Mouse (Mus musculus) liver, embryonic 13.5 days (tissue): ENCODE results near the gene Arel1. TPM values are rescaled to one million over a fixed set of nuclear protein-coding genes. Genes with fewer than 3 reads are reported as not detected.
A peak's percentile ranks its signal among the peaks of the same experiment; 100 is the strongest.

Experiments
- ATAC-seq: fragments of 200-750 bp; cut with Nextera tagmentation; 2 replicates; pipeline ENCODE4 v1.8.0; 2017; ENCODE audit warnings: low read depth, mild to moderate bottlenecking, moderate number of reproducible peaks, moderate library complexity
- DNase-seq: peaks from one replicate; pipeline ENCODE4 v3.0.0; 2022
- H3K27ac ChIP-seq: fragments of 300-500 bp; sonication (generic); 2 replicates; pipeline ENCODE4 v1.5.1; 2015; ENCODE audit warnings: moderate library complexity, mild to moderate bottlenecking, inconsistent platforms
- H3K27me3 ChIP-seq: fragments of 300-500 bp; sonication (generic); 2 replicates; pipeline ENCODE4 v1.6.1; 2015; ENCODE audit warnings: mild to moderate bottlenecking, inconsistent platforms
- H3K36me3 ChIP-seq: fragments of 300-500 bp; sonication (generic); 2 replicates; pipeline ENCODE4 v1.6.1; 2015; ENCODE audit warnings: mild to moderate bottlenecking, inconsistent platforms
- H3K4me1 ChIP-seq: fragments of 300-500 bp; sonication (generic); replicated peaks from 2 replicates; pipeline ENCODE4 v1.6.1; 2015; ENCODE audit warnings: inconsistent platforms
- H3K4me2 ChIP-seq: fragments of 300-500 bp; sonication (generic); 2 replicates; pipeline ENCODE4 v1.6.1; 2015; ENCODE audit warnings: inconsistent platforms, mild to moderate bottlenecking, moderate library complexity
- H3K4me3 ChIP-seq: fragments of 300-500 bp; sonication (generic); replicated peaks from 2 replicates; pipeline ENCODE4 v1.5.1; 2015; ENCODE audit warnings: mild to moderate bottlenecking, inconsistent platforms
- H3K9ac ChIP-seq: fragments of 300-500 bp; sonication (generic); 2 replicates; pipeline ENCODE4 v1.6.1; 2015; ENCODE audit warnings: mild to moderate bottlenecking, inconsistent platforms
- H3K9me3 ChIP-seq: fragments of 300-500 bp; sonication (generic); replicated peaks from 2 replicates; pipeline ENCODE4 v1.6.1; 2016; ENCODE audit warnings: inconsistent platforms
- WGBS: fragments of 180-500 bp; shearing (Covaris S2); methylation state at CpG from one replicate; pipeline ENCODE4 v1.1.7; 2015; ENCODE audit not compliant: insufficient replicate concordance; 5-methylcytosine and 5-hydroxymethylcytosine counted together
- polyA plus RNA-seq: library from polyadenylated mRNA; unstranded; fragments of >200 nt; fragmentation: Nextera tagmentation; extraction: Ambion mirVana; gene quantifications from 2 replicates; pipeline ENCODE4 v1.2.1, GENCODE M21; 2015

The Arel1 gene
- polyA plus RNA-seq, 1 experiment from 2014 or later, result 13.3 TPM

- no peak for DNase-seq
- H3K36me3 ChIP-seq, result peaks cover 72% of the 10 kb centered on the region
- no peaks in the 10 kb centered on the region for H3K27me3 ChIP-seq
- ATAC-seq, result no peak
- no peak overlapping the region for H3K9ac ChIP-seq
- H3K4me2 ChIP-seq, result no peak overlapping the region
- peaks cover 34% of the 10 kb centered on the region for H3K4me1 ChIP-seq
- 59% methylated on average over 2 of the region's 2 CpGs for WGBS
- H3K27ac ChIP-seq, result peak overlapping the region; percentile 31
- H3K9me3 ChIP-seq, result no peaks in the 10 kb centered on the region
- H3K4me3 ChIP-seq, result no peak overlapping the region
These were observed 22.7 kb downstream of the Arel1 start for GRCm38 (mm10) chr12:84947894-84948583.

DNA sequence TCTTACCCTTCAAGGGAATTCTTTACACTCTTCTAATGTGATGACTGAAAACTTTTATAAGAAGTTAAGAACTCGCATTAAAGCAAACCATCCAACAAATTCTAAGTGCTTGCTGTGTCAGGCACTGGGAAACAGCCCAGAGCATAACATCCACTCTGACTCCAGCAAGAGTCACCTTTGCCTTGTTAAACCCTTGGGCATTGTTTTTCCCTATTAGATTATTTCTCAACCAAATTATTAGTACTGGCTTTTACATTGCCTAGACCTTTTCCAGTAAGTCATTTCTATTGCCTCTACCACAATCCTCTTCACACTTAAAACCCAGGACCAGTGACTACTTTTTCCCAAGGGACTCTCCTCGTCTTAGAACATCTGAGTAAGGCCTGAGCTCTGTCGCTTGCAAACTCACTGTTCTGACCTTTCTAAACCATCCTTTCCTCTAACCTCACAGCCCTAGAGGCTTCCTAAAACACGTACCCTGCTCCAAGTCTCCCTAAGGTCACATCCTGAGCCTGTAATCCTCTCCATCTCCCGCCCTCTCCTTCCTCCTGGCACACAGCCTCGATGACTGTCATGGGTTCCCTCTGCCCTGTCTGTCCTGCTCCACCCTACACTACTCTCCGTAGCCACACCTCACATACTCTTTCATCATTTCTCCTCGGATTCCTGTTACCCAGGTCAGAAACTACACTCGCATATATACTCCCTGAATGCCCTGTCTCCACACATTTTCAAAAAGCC is 25.7 kb downstream of the Arel1 start:
- WGBS, result 69% methylated on average over 9 of the region's 9 CpGs
- DNase-seq, result no peak
- H3K4me3 ChIP-seq, result no peak overlapping the region
- peaks cover 30% of the 10 kb centered on the region for H3K4me1 ChIP-seq
- H3K36me3 ChIP-seq, result peaks cover 80% of the 10 kb centered on the region
- no peak overlapping the region for H3K9ac ChIP-seq
- peak; percentile 19; the same call in 1 of the 2 replicates for ATAC-seq
- H3K27me3 ChIP-seq, result no peaks in the 10 kb centered on the region
- no peak overlapping the region for H3K27ac ChIP-seq
- no peaks in the 10 kb centered on the region for H3K9me3 ChIP-seq
- no peak overlapping the region for H3K4me2 ChIP-seq

- peak; percentile 73 for ATAC-seq
- peaks cover 80% of the 10 kb centered on the region for H3K36me3 ChIP-seq
- 20% methylated on average over 4 of the region's 4 CpGs for WGBS
These were observed 26.4 kb downstream of the Arel1 start for GRCm38 (mm10) chr12:84944150-84944812.

GRCm38 (mm10) chr12:84943006-84943952 is 27.4 kb downstream of the Arel1 start:
- Histone ChIP-seq H3K36me3 (peaks cover 81% of the 10 kb centered on the region), H3K9ac (no peak overlapping the region), H3K9me3 (no peaks in the 10 kb centered on the region), H3K4me3 (no peak overlapping the region), H3K4me2 (no peak overlapping the region), H3K27me3 (no peaks in the 10 kb centered on the region), H3K4me1 (peaks cover 30% of the 10 kb centered on the region), H3K27ac (no peak overlapping the region)
- no peak for ATAC-seq
- WGBS, result 75% methylated on average over 21 of the region's 21 CpGs
- DNase-seq, result no peak

More at GRCm38 (mm10) chr12:84944150-84944812, 26.4 kb downstream of the Arel1 start:
- Histone ChIP-seq H3K4me2 (no peak overlapping the region), H3K9ac (no peak overlapping the region), H3K27me3 (no peaks in the 10 kb centered on the region), H3K4me3 (no peak overlapping the region), H3K4me1 (peaks cover 30% of the 10 kb centered on the region), H3K9me3 (no peaks in the 10 kb centered on the region), H3K27ac (no peak overlapping the region)
- DNase-seq, result peak; percentile 13

DNA sequence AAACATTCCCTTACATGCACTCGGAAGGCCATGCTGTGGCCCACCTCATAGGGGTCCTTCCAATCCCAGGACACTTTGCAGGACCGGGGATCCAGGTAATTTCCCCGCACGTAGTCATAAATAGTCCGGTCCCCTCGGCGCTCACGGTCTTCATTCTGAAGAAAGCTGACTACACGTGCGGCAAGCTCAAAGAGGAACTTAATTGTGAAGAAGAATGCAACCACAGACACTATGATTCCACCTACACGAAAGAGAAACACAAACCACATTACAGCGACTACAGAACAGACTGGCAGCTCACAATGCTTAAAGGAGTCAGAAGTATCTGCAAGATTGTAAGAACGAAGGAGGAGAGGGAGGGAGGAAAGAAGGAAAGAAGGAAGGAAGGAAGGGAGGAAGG is 29.0 kb downstream of the Arel1 start:
- H3K4me2 ChIP-seq, result no peak overlapping the region
- H3K36me3 ChIP-seq, result peaks cover 72% of the 10 kb centered on the region
- ATAC-seq (no peak), DNase-seq (no peak)
- no peak overlapping the region for H3K4me3 ChIP-seq
- H3K4me1 ChIP-seq, result peaks cover 30% of the 10 kb centered on the region
- no peaks in the 10 kb centered on the region for H3K9me3 ChIP-seq
- H3K27ac ChIP-seq, result no peak overlapping the region
- 80% methylated on average over 13 of the region's 13 CpGs for WGBS
- H3K27me3 ChIP-seq, result no peaks in the 10 kb centered on the region
- H3K9ac ChIP-seq, result no peak overlapping the region

DNA sequence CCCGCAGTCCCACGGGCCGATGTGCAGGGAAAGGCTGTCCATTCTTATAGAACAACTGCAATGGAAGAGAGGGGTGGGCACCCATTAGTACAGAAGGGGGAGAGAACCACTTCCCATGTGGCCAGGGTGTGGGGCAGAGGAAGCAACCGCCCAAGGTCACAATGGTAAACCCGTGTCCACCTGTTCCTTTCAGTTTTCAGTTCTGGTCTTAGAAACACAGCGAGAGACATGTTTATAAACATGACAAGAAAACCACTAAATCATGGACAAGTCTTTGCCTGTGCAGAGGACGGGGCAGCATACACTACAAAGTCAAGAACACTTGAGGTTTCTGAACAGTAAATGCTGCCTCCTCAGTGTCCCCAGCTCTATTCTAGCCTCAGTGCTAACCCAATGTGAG is 30.4 kb downstream of the Arel1 start:
- Histone ChIP-seq H3K4me2 (no peak overlapping the region), H3K4me3 (no peak overlapping the region), H3K9me3 (no peaks in the 10 kb centered on the region), H3K36me3 (peaks cover 77% of the 10 kb centered on the region), H3K9ac (no peak overlapping the region), H3K4me1 (peaks cover 24% of the 10 kb centered on the region), H3K27ac (no peak overlapping the region), H3K27me3 (no peaks in the 10 kb centered on the region)
- 89% methylated on average over 7 of the region's 7 CpGs for WGBS
- ATAC-seq (no peak), DNase-seq (no peak)

DNA sequence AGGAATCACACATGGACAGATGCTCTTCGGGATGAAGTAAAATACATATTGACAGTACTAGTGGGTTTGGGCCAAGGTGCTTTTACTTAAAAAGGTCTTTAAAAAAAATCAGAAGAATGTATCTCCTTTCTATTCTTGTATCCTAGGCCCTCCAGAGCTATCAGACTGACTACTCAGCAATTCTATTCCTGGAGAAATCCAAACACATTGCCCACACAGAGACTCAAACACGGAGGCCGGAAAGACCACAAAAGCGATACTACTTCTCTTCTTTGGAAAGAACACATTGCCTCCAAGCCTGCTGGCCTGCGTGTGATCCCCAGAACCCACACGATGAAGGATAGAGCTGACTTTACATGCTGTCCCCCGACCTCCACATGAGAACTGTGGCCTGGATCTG is 31.6 kb downstream of the Arel1 start:
- 86% methylated on average over 7 of the region's 7 CpGs for WGBS
- ATAC-seq, result no peak

GRCm38 (mm10) chr12:84935343-84935742 is 35.4 kb downstream of the Arel1 start:
- 82% methylated on average over 5 of the region's 5 CpGs for WGBS
- ATAC-seq (no peak), DNase-seq (no peak)
- Histone ChIP-seq H3K36me3 (peaks cover 88% of the 10 kb centered on the region), H3K4me2 (no peak overlapping the region), H3K9ac (no peak overlapping the region), H3K4me1 (no peaks in the 10 kb centered on the region), H3K27ac (no peak overlapping the region), H3K4me3 (no peak overlapping the region), H3K9me3 (no peaks in the 10 kb centered on the region), H3K27me3 (no peaks in the 10 kb centered on the region)

More for the DNA sequence above, 31.6 kb downstream of the Arel1 start:
- Histone ChIP-seq H3K4me1 (peaks cover 12% of the 10 kb centered on the region), H3K4me3 (no peak overlapping the region), H3K27ac (no peak overlapping the region), H3K4me2 (no peak overlapping the region), H3K9me3 (no peaks in the 10 kb centered on the region), H3K36me3 (peaks cover 82% of the 10 kb centered on the region), H3K27me3 (no peaks in the 10 kb centered on the region), H3K9ac (no peak overlapping the region)
- no peak for DNase-seq

DNA sequence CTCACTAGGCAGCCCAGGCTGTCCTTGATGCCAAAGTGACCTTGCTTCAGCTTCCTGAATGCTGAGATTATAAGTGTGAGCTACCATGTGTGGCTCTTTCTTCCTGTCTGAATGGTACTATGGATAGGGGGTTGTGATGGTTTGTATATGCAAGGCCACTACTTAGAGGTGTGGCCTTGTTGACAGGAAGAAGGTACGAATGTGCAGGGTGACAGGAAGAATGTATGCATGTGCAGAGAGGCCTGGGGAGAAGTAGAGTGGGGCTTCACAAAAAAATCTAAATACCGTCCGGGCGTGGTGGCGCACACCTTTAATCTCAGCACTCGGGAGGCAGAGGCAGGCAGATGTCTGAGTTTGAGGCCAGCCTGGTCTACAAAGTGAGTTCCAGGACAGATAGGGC is 38.5 kb downstream of the Arel1 start:
- Histone ChIP-seq H3K9ac (no peak overlapping the region), H3K4me3 (no peak overlapping the region), H3K36me3 (peaks cover 92% of the 10 kb centered on the region), H3K4me2 (no peak overlapping the region), H3K9me3 (no peaks in the 10 kb centered on the region), H3K27ac (no peak overlapping the region), H3K4me1 (no peaks in the 10 kb centered on the region), H3K27me3 (no peaks in the 10 kb centered on the region)
- no peak for DNase-seq
- ATAC-seq, result no peak
- WGBS, result 82% methylated on average over 6 of the region's 6 CpGs

GRCm38 (mm10) chr12:84926542-84926941 is 44.2 kb downstream of the Arel1 start:
- no peak for DNase-seq
- Histone ChIP-seq H3K27me3 (no peaks in the 10 kb centered on the region), H3K9me3 (no peaks in the 10 kb centered on the region), H3K4me2 (no peak overlapping the region), H3K4me3 (no peak overlapping the region), H3K36me3 (peaks cover 97% of the 10 kb centered on the region), H3K4me1 (no peaks in the 10 kb centered on the region), H3K27ac (no peak overlapping the region), H3K9ac (no peak overlapping the region)
- ATAC-seq, result no peak
- 73% methylated on average over 6 of the region's 6 CpGs for WGBS

DNA sequence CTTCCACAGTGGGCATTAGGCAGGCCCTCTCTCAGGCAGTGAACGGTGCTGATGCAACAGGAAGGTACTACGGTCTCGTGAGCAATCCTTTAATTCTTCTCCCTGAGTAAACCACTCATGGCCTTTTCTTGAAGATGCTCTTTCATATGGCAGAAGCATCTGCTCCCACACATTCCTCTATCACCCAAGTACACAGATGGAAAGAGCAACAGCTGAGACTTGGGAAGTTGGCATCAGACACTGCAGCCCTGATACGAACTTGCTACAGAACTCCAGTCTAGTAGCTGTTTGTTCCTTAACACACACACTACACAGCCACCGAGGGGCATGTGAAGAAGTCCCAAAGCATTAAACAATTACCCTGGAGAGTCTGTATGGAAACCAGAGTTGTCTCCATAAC is 46.4 kb downstream of the Arel1 start:
- Histone ChIP-seq H3K4me1 (no peaks in the 10 kb centered on the region), H3K36me3 (peaks cover 96% of the 10 kb centered on the region), H3K27me3 (no peaks in the 10 kb centered on the region), H3K4me2 (no peak overlapping the region), H3K4me3 (no peak overlapping the region), H3K9me3 (no peaks in the 10 kb centered on the region), H3K9ac (no peak overlapping the region), H3K27ac (no peak overlapping the region)
- ATAC-seq, result no peak
- DNase-seq, result no peak
- WGBS, result 90% methylated on average over 5 of the region's 5 CpGs
